Mouse (Mus musculus) gastrocnemius, postnatal 14 days (tissue): ENCODE data around the gene Gucy2d. TPM values are rescaled to one million over a fixed set of nuclear protein-coding genes. Genes with fewer than 3 reads are reported as not detected.

Experiments
- DNase-seq: peaks from one replicate; pipeline ENCODE4 v3.0.0; 2021; ENCODE audit warnings: mixed read lengths
- intact Hi-C: fragments of 180-260 bp; cut with DNase I; formaldehyde crosslinking; loops from one replicate; pipeline ENCODE4 v1.15.1; 2025; ENCODE audit warnings: low total_unique reads
- total RNA-seq, 2 experiments: library from RNA; stranded (reverse); gene quantifications; 2 replicates each; pipeline ENCODE4 v1.2.3; 2021

The Gucy2d gene
- total RNA-seq, 2 experiments from 2014 or later = 0.18 TPM; not detected in 1

- intact Hi-C loops = no loop called here
- no peak for DNase-seq
These were observed 47.2 kb downstream of the Gucy2d start for GRCm38 (mm10) chr7:98487202-98487980.

GRCm38 (mm10) chr7:98488398-98489130 lies 48.3 kb downstream of the Gucy2d start:
- intact Hi-C loops = no loop called here
- no peak for DNase-seq

GRCm38 (mm10) chr7:98489131-98489530 lies 48.9 kb downstream of the Gucy2d start, which contains the start of gene Lrrc32:
TSS of gene Lrrc32 (plus strand) at chr7:98489283.
- intact Hi-C loops = no loop called here
- DNase-seq = no peak

GRCm38 (mm10) chr7:98489623-98490084 lies 49.4 kb downstream of the Gucy2d start:
- intact Hi-C loops = no loop called here
- peak; percentile 86 for DNase-seq

GRCm38 (mm10) chr7:98490328-98490727 lies 50.1 kb downstream of the Gucy2d start:
- DNase-seq = no peak
- intact Hi-C loops = no loop called here

GRCm38 (mm10) chr7:98490911-98491310 lies 50.7 kb downstream of the Gucy2d start:
- intact Hi-C loops = no loop called here

GRCm38 (mm10) chr7:98491451-98492200 lies 51.4 kb downstream of the Gucy2d start:
- no peak for DNase-seq
- intact Hi-C loops = no loop called here

More at GRCm38 (mm10) chr7:98490911-98491310, 50.7 kb downstream of the Gucy2d start:
- DNase-seq = no peak

- DNase-seq = no peak
These were observed 52.1 kb downstream of the Gucy2d start for GRCm38 (mm10) chr7:98492331-98492730.

GRCm38 (mm10) chr7:98493307-98493706 lies 53.1 kb downstream of the Gucy2d start:
- intact Hi-C loops = no loop called here
- no peak for DNase-seq

More at GRCm38 (mm10) chr7:98492331-98492730, 52.1 kb downstream of the Gucy2d start:
- intact Hi-C loops = no loop called here

GRCm38 (mm10) chr7:98493901-98494480 lies 53.8 kb downstream of the Gucy2d start:
- intact Hi-C loops = no loop called here
- DNase-seq = no peak

GRCm38 (mm10) chr7:98495591-98495990 lies 55.4 kb downstream of the Gucy2d start:
- intact Hi-C loops = no loop called here
- DNase-seq = no peak

- no peak for DNase-seq
These were observed 57.2 kb downstream of the Gucy2d start for GRCm38 (mm10) chr7:98497451-98497850.

GRCm38 (mm10) chr7:98498101-98498500 lies 57.9 kb downstream of the Gucy2d start:
- intact Hi-C loops = no loop called here
- no peak for DNase-seq

More at GRCm38 (mm10) chr7:98497451-98497850, 57.2 kb downstream of the Gucy2d start:
- intact Hi-C loops = no loop called here

- intact Hi-C loops = no loop called here
- DNase-seq = no peak
These were observed 58.7 kb downstream of the Gucy2d start for GRCm38 (mm10) chr7:98498656-98499560.

- DNase-seq = peak; percentile 45
- intact Hi-C loops = no loop called here
These were observed 59.5 kb downstream of the Gucy2d start for GRCm38 (mm10) chr7:98499561-98500292.

- DNase-seq = peak; percentile 77
- intact Hi-C loops = no loop called here
These were observed 60.3 kb downstream of the Gucy2d start for GRCm38 (mm10) chr7:98500470-98500869.

- DNase-seq = no peak
- intact Hi-C loops = no loop called here
These were observed 60.9 kb downstream of the Gucy2d start for GRCm38 (mm10) chr7:98501078-98501477.

- intact Hi-C loops = no loop called here
These were observed 62.7 kb downstream of the Gucy2d start for GRCm38 (mm10) chr7:98502921-98503320.

More at GRCm38 (mm10) chr7:98502921-98503320, 62.7 kb downstream of the Gucy2d start:
- no peak for DNase-seq
